Mouse (Mus musculus): ENCODE results near the gene Rnase1.

DNA sequence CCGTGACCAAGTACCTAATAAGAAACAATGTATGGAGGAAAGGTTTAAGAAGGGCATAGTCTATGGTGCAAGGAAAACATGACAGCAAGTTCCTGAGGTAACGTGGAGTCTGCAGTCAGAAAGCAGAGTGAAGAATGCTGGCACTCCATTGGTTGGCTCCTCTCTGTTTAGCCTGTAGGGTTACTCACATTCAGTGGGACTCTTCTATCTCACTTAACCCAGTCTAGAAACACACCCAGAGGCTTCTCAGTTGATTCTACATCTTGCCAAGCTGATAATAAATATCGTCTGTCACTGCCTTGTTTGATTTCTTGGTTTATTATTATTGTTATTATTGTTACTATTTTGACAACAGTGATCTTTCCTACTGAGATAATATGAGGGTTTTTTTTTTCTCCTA lies 4.0 kb downstream of the Rnase1 start:
- TF ChIP-seq CTCF (IDR thresholded peaks at IDR 0.05; ENCODE audit: extremely low read depth, insufficient read length, insufficient replicate concordance, low read depth, low read length) (no peak), POLR2A (IDR thresholded peaks at IDR 0.05; ENCODE audit: low read depth, low read length) (no peak)

All from small intestine, adult 2 months (tissue).